Mouse (Mus musculus): ENCODE measurements around the gene Tbc1d20. TPM values are rescaled to one million over a fixed set of nuclear protein-coding genes. Genes with fewer than 3 reads are reported as not detected.

Tbc1d20 gene
- total RNA-seq, 2 experiments from 2014 or later = 26.4 to 27.8 TPM

DNA sequence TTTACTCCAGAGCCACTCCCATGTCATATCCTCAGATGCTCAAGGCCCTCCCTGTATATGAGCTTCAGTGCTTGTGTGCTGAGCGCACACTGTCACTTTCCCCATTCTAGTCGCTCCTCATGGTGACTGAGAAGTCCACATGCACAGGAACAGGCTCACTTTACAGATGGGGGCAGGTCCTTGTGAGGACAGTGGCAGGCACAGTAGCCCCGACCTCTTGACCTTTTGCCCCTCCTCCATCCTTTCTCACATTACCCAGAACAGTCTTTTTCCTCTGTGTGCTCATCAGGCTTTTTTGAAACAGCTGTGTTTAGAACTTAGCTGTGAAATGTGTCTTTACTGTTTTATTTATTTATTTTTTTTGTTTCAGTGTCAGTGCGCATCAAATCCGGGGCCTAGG, 10.2 kb downstream of the Tbc1d20 start:
- no peak for DNase-seq
- no peak for TF ChIP-seq CTCF (IDR thresholded peaks at IDR 0.05)
- no peak overlapping the region for H3K4me3 ChIP-seq
- intact Hi-C loops (cut with DNase I) = no loop called here
- no peak overlapping the region for H3K27ac ChIP-seq

DNA sequence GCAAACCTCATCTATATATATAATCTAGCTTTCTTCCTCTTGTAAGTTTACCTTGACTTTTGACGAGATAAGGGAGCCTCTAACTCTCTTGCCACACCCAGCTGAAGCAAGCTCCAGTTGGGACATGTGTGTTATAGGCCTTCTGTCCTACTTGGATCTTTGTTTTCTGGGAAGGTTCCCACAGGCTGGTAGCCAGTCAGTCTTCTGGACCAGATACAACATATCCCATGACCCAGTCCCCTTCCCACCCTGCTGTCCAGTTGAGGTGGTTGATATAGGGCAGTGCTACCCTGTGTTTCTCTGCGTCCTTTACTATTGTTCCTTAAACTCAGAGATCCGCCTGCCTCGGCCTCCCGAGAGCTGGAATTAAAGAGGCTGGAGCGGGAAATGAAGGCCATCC, 11.9 kb downstream of the Tbc1d20 start:
- Histone ChIP-seq H3K27ac (no peak overlapping the region), H3K4me3 (no peak overlapping the region)
- no peak for DNase-seq
- no peak for TF ChIP-seq CTCF (IDR thresholded peaks at IDR 0.05)
- intact Hi-C loops (cut with DNase I) = no loop called here

DNA sequence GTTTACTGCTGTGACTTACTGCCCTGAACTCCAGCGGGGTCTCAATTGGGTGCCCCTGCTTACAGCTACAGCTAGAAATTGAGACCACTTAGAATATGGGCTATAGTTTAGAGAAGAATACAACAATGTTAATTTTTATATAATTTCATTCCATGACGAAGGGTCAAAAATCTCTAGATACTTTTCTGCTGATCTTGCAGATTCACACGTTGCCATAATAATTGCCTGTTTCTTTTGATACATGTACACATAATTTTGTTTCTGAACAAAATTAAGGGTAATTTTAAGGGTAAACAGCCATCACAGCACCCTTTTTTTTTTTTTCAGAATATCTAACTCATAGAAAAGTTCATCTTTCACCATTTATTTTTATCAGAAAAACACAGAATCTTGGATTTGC, 13.6 kb downstream of the Tbc1d20 start:
- H3K27ac ChIP-seq = no peak overlapping the region
- DNase-seq = no peak
- intact Hi-C loops (cut with DNase I) = no loop called here
- no peak for TF ChIP-seq CTCF (IDR thresholded peaks at IDR 0.05)
- H3K4me3 ChIP-seq = no peak overlapping the region

DNA sequence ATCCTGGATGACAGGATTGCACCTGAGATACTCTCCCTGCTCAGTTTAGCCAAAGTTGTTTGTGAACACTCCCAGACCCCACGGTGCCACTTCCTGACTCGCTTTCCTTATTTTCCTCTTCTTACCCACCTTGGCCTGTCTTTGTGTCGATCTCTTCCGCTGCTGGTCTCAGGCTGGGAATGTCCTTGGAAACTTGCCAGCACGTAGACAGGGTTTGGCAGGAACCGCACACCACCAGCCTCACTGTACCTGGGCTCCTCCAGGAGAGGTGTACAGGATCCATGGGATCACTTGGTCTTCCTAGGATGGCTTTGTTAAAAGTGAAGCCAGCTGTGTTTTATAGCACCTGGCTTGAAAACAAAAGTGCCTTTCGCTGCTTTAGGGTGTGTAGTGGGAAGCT, 19.4 kb downstream of the Tbc1d20 start:
- no peak for TF ChIP-seq CTCF (IDR thresholded peaks at IDR 0.05)
- no peak for DNase-seq
- Histone ChIP-seq H3K4me3 (no peak overlapping the region), H3K27ac (no peak overlapping the region)
- intact Hi-C loops (cut with DNase I) = no loop called here

DNA sequence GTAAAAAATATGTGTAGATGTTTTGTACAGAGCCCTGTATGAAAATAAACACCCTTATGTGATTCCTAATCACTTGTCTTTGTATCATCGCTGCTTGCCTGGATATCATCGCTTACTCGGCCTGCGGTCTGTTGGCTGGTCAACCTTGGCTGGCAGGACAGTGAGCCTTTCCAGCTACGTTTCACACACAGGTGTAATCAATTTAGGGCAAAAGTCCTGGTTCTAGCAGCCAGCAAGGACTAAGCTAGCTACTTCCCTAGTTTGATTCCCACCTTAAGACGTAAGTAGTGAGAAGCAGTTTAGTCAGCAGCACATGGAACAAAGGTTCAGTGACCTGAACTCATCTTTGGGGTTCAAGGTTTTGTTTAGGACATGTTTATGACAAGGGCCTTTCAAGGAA, 20.3 kb downstream of the Tbc1d20 start:
- intact Hi-C loops (cut with DNase I) = no loop called here
- DNase-seq = no peak
- Histone ChIP-seq H3K4me3 (no peak overlapping the region), H3K27ac (no peak overlapping the region)
- no peak for TF ChIP-seq CTCF (IDR thresholded peaks at IDR 0.05)

DNA sequence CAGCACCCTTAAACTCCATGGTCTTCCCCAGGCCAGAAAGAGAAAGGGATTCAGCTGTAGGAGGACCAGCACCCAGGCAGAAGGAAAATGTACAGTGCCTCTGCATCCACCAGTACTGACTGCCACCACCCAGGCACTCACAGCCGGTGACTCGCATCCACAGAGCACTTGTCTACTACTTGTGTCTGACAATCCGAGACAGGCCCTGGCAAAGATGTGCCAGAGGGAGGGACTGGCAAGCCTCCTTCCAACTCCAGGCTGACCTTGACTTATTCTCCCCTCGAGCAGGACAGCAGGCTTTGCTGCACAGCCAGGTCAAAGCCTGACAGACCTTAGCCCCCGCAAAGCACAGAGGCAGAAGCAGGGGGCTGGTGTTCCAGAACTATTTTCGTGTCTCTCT, 23.4 kb downstream of the Tbc1d20 start:
- TF ChIP-seq CTCF (IDR thresholded peaks at IDR 0.05) = no peak
- Histone ChIP-seq H3K4me3 (no peak overlapping the region), H3K27ac (no peak overlapping the region)
- DNase-seq = no peak
- intact Hi-C loops (cut with DNase I) = no loop called here

DNA sequence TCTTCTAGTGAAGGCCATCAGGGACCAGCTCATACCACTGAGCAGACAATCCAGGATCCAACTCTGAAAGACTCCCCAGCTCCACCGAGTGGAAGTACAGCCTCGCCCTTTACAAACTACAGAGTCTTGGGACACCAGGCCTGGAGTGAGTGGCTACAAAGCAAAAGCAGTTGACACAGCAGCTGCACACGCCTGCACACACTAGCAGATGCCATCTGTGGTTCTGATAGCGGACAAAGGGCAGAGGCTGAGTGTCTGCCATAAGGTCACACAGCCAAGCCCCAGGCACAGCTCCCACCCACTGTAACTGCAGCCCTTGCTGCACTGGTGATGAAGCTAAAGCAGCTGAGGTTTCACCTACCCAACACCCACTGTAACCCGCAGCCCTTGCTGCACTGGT, 27.9 kb downstream of the Tbc1d20 start:
- intact Hi-C loops (cut with DNase I) = no loop called here
- H3K4me3 ChIP-seq = no peak overlapping the region
- DNase-seq = no peak
- H3K27ac ChIP-seq = no peak overlapping the region
- no peak for TF ChIP-seq CTCF (IDR thresholded peaks at IDR 0.05)

DNA sequence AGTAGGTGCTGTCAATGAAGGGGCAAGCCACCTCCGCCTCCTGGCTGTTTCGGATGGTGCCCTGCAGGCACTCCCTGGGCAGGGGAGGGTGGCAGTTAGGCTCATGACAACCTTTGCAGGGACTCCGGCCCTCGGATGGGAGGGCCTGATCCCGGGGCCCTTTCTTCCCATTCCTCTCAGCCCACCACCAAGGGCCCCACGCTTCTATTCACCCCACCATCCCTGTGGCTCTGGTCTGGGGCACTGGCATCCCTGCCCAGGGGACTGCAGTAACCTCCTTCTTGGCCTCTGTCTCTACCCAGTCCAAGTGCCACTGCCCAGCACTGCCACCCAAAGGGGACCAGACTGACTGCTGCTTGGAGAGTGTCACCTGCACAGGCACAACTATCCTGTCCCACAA, 28.6 kb downstream of the Tbc1d20 start:
- intact Hi-C loops (cut with DNase I) = no loop called here
- Histone ChIP-seq H3K27ac (no peak overlapping the region), H3K4me3 (no peak overlapping the region)
- no peak for DNase-seq
- TF ChIP-seq CTCF (IDR thresholded peaks at IDR 0.05) = no peak

DNA sequence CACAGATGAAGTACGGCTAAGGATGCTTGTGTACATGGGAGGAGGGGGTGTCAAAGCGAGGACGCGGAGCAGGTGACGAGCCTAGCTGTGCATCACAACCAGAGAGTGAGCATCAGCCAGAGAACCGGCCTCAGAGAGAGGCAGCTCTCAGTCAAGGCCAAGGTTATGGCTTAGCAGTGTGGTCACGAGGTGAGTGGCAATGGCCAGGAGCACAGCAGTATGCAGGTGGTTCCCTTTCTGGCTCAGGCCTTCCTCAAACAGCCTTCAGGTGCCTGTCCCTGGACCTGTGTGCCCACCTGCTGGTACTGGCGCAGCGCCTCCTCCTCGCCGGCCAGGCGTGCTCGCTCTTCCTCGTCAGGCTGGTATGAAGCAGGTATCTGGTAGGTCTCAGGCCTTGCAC, 30.3 kb downstream of the Tbc1d20 start:
- no peak overlapping the region for H3K4me3 ChIP-seq
- no peak overlapping the region for H3K27ac ChIP-seq
- DNase-seq = no peak
- intact Hi-C loops (cut with DNase I) = no loop called here
- no peak for TF ChIP-seq CTCF (IDR thresholded peaks at IDR 0.05)

DNA sequence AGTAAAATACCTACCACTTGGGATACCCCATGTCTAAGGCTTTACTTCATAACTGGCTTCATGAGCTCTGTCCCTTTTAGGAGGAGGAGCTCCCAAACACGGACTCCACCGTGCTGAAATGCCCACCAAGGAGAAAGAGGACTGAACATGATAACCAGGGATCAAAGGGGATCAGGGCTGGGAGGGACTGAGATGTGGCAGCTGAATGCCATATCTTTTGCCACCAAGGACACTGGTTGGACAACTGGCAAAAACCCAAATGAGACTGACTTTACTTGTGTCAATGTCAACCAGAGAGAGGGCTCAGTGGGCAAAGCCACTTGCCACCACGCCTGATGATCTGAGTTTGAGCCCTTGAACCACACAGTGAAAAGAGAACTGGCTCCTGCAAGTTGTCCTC, 31.2 kb downstream of the Tbc1d20 start:
- TF ChIP-seq CTCF (IDR thresholded peaks at IDR 0.05) = no peak
- no peak for DNase-seq
- intact Hi-C loops (cut with DNase I) = no loop called here
- Histone ChIP-seq H3K27ac (no peak overlapping the region), H3K4me3 (no peak overlapping the region)

DNA sequence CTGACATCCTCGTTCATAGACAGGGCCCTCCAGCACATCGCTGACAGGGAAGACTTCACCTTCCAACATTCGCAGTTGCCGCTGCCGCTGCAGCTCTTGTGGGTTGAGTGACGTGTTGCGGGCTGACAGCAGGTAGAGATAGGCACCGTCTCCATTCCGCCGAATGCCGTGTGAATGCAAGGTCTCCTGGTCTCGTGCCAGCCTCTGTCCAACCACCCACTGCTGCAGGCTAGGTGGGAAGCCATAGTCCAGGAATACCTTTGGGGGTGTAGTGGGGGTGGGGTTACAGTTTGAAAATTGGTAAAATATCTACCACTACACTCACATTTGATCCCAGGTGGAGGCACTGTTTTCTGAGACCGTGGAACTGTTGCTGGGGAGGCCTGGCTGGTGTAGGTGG, 32.5 kb downstream of the Tbc1d20 start:
- TF ChIP-seq CTCF (IDR thresholded peaks at IDR 0.05) = no peak
- DNase-seq = no peak
- Histone ChIP-seq H3K4me3 (no peak overlapping the region), H3K27ac (no peak overlapping the region)
- intact Hi-C loops (cut with DNase I) = no loop called here

DNA sequence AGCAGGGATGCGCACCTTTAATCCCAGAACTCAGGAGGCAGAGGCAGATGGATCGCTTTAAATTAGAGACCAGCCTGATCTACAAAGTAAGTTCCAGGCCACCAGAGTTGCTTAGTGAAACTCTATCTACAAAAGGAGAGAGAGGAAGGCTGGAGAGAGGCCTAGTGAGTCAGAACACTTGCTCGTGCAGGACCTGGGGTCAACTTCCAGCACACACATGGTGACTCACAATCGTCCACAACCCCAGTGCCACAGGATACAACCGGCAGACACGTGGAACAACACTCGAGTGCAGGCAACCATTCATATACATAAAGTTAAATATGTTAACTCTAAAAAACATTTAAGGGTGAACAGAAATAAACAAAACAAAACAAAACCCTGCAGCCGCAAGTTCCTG, 33.0 kb downstream of the Tbc1d20 start:
- TF ChIP-seq CTCF (IDR thresholded peaks at IDR 0.05) = no peak
- intact Hi-C loops (cut with DNase I) = no loop called here
- no peak overlapping the region for H3K4me3 ChIP-seq
- no peak overlapping the region for H3K27ac ChIP-seq
- DNase-seq = no peak

DNA sequence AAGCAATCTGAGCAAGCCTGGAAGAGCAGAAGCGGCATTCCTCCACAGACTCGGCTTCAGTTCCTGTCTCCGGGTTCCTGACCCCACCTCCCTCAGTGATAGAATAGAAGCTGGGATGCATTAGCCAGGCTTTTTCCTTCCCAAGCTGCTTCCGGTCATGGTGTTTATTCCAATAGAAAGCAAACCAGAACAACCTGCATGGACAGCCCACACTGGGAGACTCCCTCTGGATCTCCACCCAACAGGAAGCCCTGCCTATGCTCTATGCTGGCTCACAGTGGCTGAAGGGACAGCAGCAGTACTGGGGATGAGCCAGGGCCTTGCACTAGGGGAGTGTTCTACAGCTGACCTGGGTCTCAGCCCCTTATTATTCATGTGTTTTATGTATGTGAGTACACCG, 34.4 kb downstream of the Tbc1d20 start:
- DNase-seq = no peak

DNA sequence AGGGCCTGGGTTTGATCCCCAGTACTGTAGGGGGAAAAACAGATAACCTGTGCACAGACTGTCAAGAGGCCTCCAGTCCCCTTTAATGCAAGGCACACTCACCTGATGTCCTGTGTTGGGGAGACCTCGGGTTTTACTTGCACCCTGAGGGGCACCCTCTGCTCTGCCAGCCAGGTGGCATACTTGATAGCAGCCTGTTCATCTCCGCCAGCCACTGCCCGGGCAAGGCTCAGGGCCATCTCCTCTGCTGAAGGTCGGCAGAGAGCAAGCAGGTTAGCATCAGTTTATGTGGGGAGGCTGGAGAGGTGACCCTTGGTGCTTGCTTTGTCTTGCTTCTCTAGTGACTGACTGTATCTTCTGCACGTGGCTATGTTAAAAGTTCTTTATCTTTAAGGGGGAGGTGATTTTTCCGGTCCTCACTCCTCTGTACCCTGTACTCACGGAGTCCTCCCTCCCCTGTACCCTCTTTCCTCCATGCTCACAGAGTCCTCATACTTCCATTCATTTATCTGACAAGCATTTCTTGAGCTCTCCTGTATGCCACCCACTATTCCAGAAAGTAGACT, 37.3 kb downstream of the Tbc1d20 start:
- Histone ChIP-seq H3K27ac (no peak overlapping the region), H3K4me3 (peak overlapping the region; percentile 86)
- intact Hi-C loops (cut with DNase I) = loop anchor here (5.0 kb wide), 2 partner anchors 39 to 104 kb away; partner anchors contain the start of genes Csnk2a1 and Tbc1d20
- no peak for TF ChIP-seq CTCF (IDR thresholded peaks at IDR 0.05)
- DNase-seq = no peak

More for the DNA sequence above, 34.4 kb downstream of the Tbc1d20 start:
- intact Hi-C loops (cut with DNase I) = no loop called here
- H3K27ac ChIP-seq = peak overlapping the region; percentile 48; the same call in 1 of the 2 replicates
- TF ChIP-seq CTCF (IDR thresholded peaks at IDR 0.05) = no peak
- no peak overlapping the region for H3K4me3 ChIP-seq
